Mouse (Mus musculus) MEL (cell line): ENCODE measurements around the gene Zfp280c. TPM values are rescaled to one million over a fixed set of nuclear protein-coding genes. Genes with fewer than 3 reads are reported as not detected.

Experiments used
- DNase-seq: peaks from one replicate; pipeline ENCODE4 v3.0.0; 2011; ENCODE audit warnings: low read depth, low spot score
- H3K27ac ChIP-seq: 2 replicates; pipeline ENCODE4 v1.5.1; 2012; ENCODE audit warnings: low read depth, mild to moderate bottlenecking, control low read depth, low read length, moderate library complexity; ENCODE audit not compliant: control insufficient read depth
- H3K27me3 ChIP-seq, 2 experiments: fragments of 150-350 bp in 1 of 2; sonication (generic) in 1 of 2; 2 replicates each; pipeline ENCODE4 v1.6.1; 2012; ENCODE audit warnings: low read length in 2 of 2, mild to moderate bottlenecking in 2 of 2, improper control_type of control experiment in 1 of 2, moderate library complexity in 1 of 2; ENCODE audit not compliant: insufficient read depth in 2 of 2, control insufficient read depth in 1 of 2
- H3K36me3 ChIP-seq, 2 experiments: 2 replicates each; pipeline ENCODE4 v1.6.1; 2012 to 2014; ENCODE audit warnings: low read length in 2 of 2, improper control_type of control experiment in 1 of 2, inconsistent platforms in 1 of 2, mild to moderate bottlenecking in 1 of 2; ENCODE audit not compliant: insufficient read depth in 2 of 2, control insufficient read depth in 1 of 2
- H3K4me1 ChIP-seq, 2 experiments: fragments of 150-350 bp in 1 of 2; sonication (generic) in 1 of 2; 2 replicates each; pipeline ENCODE4 v1.6.1; 2012; ENCODE audit warnings: low read length in 2 of 2, improper control_type of control experiment in 1 of 2, mild to moderate bottlenecking in 1 of 2; ENCODE audit not compliant: insufficient read depth in 2 of 2, control insufficient read depth in 1 of 2
- H3K4me3 ChIP-seq, 2 experiments: fragments of 150-350 bp in 1 of 2; sonication (generic) in 1 of 2; 2 replicates each; pipeline ENCODE4 v1.5.1; 2012; ENCODE audit warnings: low read depth in 2 of 2, low read length in 2 of 2, mild to moderate bottlenecking in 2 of 2, moderate library complexity in 2 of 2, control low read depth in 1 of 2, improper control_type of control experiment in 1 of 2; ENCODE audit not compliant: control insufficient read depth in 1 of 2, insufficient read depth in 1 of 2
- H3K79me2 ChIP-seq: 2 replicates; pipeline ENCODE4 v1.6.1; 2012; ENCODE audit warnings: mild to moderate bottlenecking, low read length, moderate library complexity; ENCODE audit not compliant: control insufficient read depth, poor library complexity, insufficient read depth
- H3K9ac ChIP-seq: 2 replicates; pipeline ENCODE4 v1.6.1; 2012; ENCODE audit warnings: low read depth, mild to moderate bottlenecking, control low read depth, low read length, moderate library complexity; ENCODE audit not compliant: control insufficient read depth, poor library complexity, severe bottlenecking
- H3K9me3 ChIP-seq: fragments of 150-350 bp; sonication (generic); replicated peaks from 2 replicates; pipeline ENCODE4 v1.6.1; 2012; ENCODE audit warnings: mild to moderate bottlenecking, low read length, improper control_type of control experiment, moderate library complexity; ENCODE audit not compliant: insufficient read depth
- BHLHE40 ChIP-seq: IDR thresholded peaks from 2 replicates; pipeline ENCODE4 v1.6.1; 2012; ENCODE audit warnings: low read depth, mild to moderate bottlenecking, inconsistent platforms, low read length, improper control_type of control experiment, borderline replicate concordance
- CHD1 ChIP-seq: IDR thresholded peaks from 2 replicates; pipeline ENCODE4 v1.6.1; 2012; ENCODE audit warnings: low read depth, mild to moderate bottlenecking, inconsistent platforms, low read length, improper control_type of control experiment
- CTCF ChIP-seq, 3 experiments: IDR thresholded peaks in 2 of 3; conservative IDR thresholded peaks in 1 of 3; 2 replicates each; pipeline ENCODE4 v1.5.1; 2011 to 2012; ENCODE audit warnings: low read length in 3 of 3, low read depth in 2 of 3, mild to moderate bottlenecking in 2 of 3, improper control_type of control experiment in 1 of 3, inconsistent platforms in 1 of 3, mixed read lengths in 1 of 3, moderate library complexity in 1 of 3; ENCODE audit not compliant: control insufficient read depth in 1 of 3, insufficient read depth in 1 of 3, poor library complexity in 1 of 3, severe bottlenecking in 1 of 3
- E2F4 ChIP-seq: IDR thresholded peaks from 2 replicates; pipeline ENCODE4 v1.6.1; 2011; ENCODE audit warnings: low read depth, low read length, improper control_type of control experiment, borderline replicate concordance
- ELF1 ChIP-seq: IDR thresholded peaks from 2 replicates; pipeline ENCODE4 v1.6.1; 2014; ENCODE audit warnings: low read depth, mild to moderate bottlenecking, inconsistent platforms, low read length, improper control_type of control experiment, moderate library complexity
- EP300 ChIP-seq, 2 experiments: IDR thresholded peaks; 2 replicates each; pipeline ENCODE4 v1.6.1; 2011; ENCODE audit warnings: improper control_type of control experiment in 2 of 2, low read length in 2 of 2, low read depth in 1 of 2, mild to moderate bottlenecking in 1 of 2
- MAX ChIP-seq: IDR thresholded peaks from 2 replicates; pipeline ENCODE4 v1.6.1; 2011; ENCODE audit warnings: low read length, improper control_type of control experiment
- MXI1 ChIP-seq: IDR thresholded peaks from 2 replicates; pipeline ENCODE4 v1.6.1; 2011; ENCODE audit warnings: mild to moderate bottlenecking, low read depth, low read length, improper control_type of control experiment
- MYB ChIP-seq: IDR thresholded peaks from 2 replicates; pipeline ENCODE4 v1.6.1; 2011; ENCODE audit warnings: mild to moderate bottlenecking, low read depth, low read length, improper control_type of control experiment
- RAD21 ChIP-seq: IDR thresholded peaks from 2 replicates; pipeline ENCODE4 v1.6.1; 2011; ENCODE audit warnings: mild to moderate bottlenecking, low read depth, low read length, improper control_type of control experiment
- SMC3 ChIP-seq: IDR thresholded peaks from 2 replicates; pipeline ENCODE4 v1.6.1; 2011; ENCODE audit warnings: low read depth, low read length, improper control_type of control experiment
- TAL1 ChIP-seq: IDR thresholded peaks from 2 replicates; pipeline ENCODE4 v1.6.1; 2012; ENCODE audit warnings: mild to moderate bottlenecking, inconsistent platforms, low read length, moderate library complexity, mixed read lengths
- TCF12 ChIP-seq: IDR thresholded peaks from 2 replicates; pipeline ENCODE4 v1.6.1; 2014; ENCODE audit warnings: low read depth, mild to moderate bottlenecking, inconsistent platforms, low read length, improper control_type of control experiment, moderate library complexity
- USF1 ChIP-seq: IDR thresholded peaks from 2 replicates; pipeline ENCODE4 v1.6.1; 2014; ENCODE audit warnings: low read depth, mild to moderate bottlenecking, inconsistent platforms, low read length, improper control_type of control experiment, moderate library complexity
- USF2 ChIP-seq, 2 experiments: IDR thresholded peaks; 2 replicates each; pipeline ENCODE4 v1.6.1; 2011 to 2012; ENCODE audit warnings: improper control_type of control experiment in 2 of 2, low read length in 2 of 2, borderline replicate concordance in 1 of 2, inconsistent platforms in 1 of 2, low read depth in 1 of 2, mild to moderate bottlenecking in 1 of 2; ENCODE audit not compliant: insufficient read depth in 1 of 2
- ZMIZ1 ChIP-seq: IDR thresholded peaks from 2 replicates; pipeline ENCODE4 v1.6.1; 2012; ENCODE audit warnings: low read depth, mild to moderate bottlenecking, inconsistent platforms, low read length, improper control_type of control experiment, moderate library complexity
- polyA plus RNA-seq, 2 experiments: library from polyadenylated mRNA; stranded (reverse) in 1 of 2; unstranded in 1 of 2; fragments of >175 nt in 1 of 2; fragments of >200 nt in 1 of 2; gene quantifications; 2 replicates each; pipeline versions ENCODE4 v1.2.1 to v1.2.4; 2012; ENCODE audit warnings: low replicate concordance in 2 of 2, low read depth in 1 of 2; ENCODE audit not compliant: insufficient read length in 2 of 2, insufficient read depth in 1 of 2, missing spikeins in 1 of 2
- total RNA-seq: library from RNA; depleted of rRNA; stranded (reverse); fragments of 300-350 nt; gene quantifications from 2 replicates; pipeline ENCODE4 v1.2.3, GENCODE M21; 2012

Zfp280c gene
- total and polyA plus RNA-seq, 3 experiments = 14.2 to 16.7 TPM; not detected in 1

DNA sequence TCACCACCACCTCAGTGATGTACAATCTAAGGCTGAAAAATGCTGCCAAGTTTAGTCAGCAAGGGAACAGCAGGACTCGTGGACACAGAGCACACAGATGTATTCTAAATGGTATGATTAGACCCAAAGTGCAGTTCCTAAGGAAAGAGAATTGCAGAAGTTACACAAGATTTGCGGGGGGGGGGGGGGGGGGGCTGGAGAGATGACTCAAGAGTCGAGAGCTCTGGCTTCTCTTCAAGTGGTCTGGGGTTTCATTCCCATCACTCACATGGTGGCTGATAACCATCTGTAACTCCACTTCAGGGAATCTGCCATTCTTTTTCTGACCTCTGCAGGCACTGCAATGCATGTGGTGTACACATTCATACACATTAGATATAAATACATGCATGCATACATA is 67.9 kb downstream of the Zfp280c start (continued):
- TF ChIP-seq MAX = no peak

DNA sequence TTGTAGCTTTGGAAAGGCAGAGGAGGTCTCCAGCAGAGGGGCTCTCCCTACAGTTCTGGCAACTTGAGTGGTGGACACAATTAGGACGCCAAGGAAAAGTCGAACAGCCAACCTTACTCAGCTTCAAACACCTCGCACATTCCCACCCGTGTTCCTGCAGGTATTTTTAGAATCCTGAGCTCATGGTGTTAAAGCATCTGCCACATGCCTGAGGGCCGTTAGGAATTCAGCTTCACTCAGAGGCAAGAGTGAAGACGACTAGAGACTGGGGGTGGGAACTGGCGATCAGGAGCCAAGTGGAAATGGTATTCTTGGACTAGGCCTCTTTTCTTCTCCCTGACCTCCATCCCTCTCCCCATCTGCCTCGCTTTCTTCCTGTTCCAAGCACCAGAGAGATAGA is 68.4 kb downstream of the Zfp280c start:
- Histone ChIP-seq H3K9me3 (no peaks in the 10 kb centered on the region), H3K79me2 (no peaks in the 10 kb centered on the region), H3K27me3 (no peaks in the 10 kb centered on the region), H3K27ac (no peak overlapping the region), H3K4me1 (no peaks in the 10 kb centered on the region; a peak in 2 of 4 replicates), H3K9ac (no peak overlapping the region), H3K4me3 (no peak overlapping the region), H3K36me3 (no peaks in the 10 kb centered on the region)
- TF ChIP-seq ELF1 (no peak), BHLHE40 (no peak), ZMIZ1 (no peak), MXI1 (no peak), TCF12 (no peak), MYB (no peak), TAL1 (no peak), CHD1 (no peak), RAD21 (no peak), MAX (no peak), SMC3 (no peak), CTCF (IDR thresholded peaks at IDR 0.05 in 2 of 3, conservative IDR thresholded peaks at IDR 0.05 in 1 of 3; ENCODE audit: control insufficient read depth in 1 of 3, insufficient read depth in 1 of 3, low read depth in 2 of 3, low read length in 3 of 3, poor library complexity in 1 of 3, severe bottlenecking in 1 of 3) (no peak), E2F4 (no peak), EP300 (IDR thresholded peaks at IDR 0.05; ENCODE audit: low read depth in 1 of 2, low read length in 2 of 2) (no peak)
- no peak for DNase-seq

DNA sequence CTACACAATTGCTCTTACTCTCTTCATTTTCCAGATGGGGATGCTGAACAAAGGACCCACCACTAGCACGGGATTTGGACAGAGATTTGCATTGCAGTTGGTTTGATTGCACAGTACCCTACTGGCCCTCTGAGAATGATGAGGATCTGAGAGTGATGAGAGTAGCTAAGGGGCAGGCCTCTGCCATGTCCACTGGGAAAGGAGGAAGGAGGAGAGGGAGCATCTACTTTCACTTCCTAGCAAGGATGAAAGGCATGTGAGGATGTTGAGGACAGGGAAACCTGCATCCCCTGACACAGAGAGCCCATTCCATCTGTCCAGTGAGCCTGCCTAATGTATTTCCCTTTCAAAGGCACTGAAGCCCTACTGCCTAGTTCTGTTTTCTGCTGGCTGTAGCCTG is 69.0 kb downstream of the Zfp280c start:
- Histone ChIP-seq H3K79me2 (no peaks in the 10 kb centered on the region), H3K36me3 (no peaks in the 10 kb centered on the region)
- no peak for DNase-seq
- no peak for TF ChIP-seq USF2 (IDR thresholded peaks at IDR 0.05; ENCODE audit: borderline replicate concordance in 1 of 2, insufficient read depth in 1 of 2, low read depth in 1 of 2, low read length in 2 of 2)
- TF ChIP-seq USF1 = no peak
- TF ChIP-seq RAD21 = no peak
- TF ChIP-seq, all 39 proteins: peak for 0
- H3K4me3 ChIP-seq = no peak overlapping the region
- no peak overlapping the region for H3K9ac ChIP-seq
- no peaks in the 10 kb centered on the region for H3K9me3 ChIP-seq
- no peak overlapping the region for H3K27ac ChIP-seq
- H3K27me3 ChIP-seq = no peaks in the 10 kb centered on the region
- no peaks in the 10 kb centered on the region; a peak in 2 of 4 replicates for H3K4me1 ChIP-seq
